Mouse (Mus musculus) hindbrain, embryonic 13.5 days (tissue): ENCODE results near the gene Rasgef1a. TPM values are rescaled to one million over a fixed set of nuclear protein-coding genes. Genes with fewer than 3 reads are reported as not detected.

Experiments used
- ATAC-seq: fragments of 200-750 bp; cut with Nextera tagmentation; 2 replicates; pipeline ENCODE4 v1.8.0; 2017; ENCODE audit warnings: moderate TSS enrichment; ENCODE audit not compliant: low FRiP score
- H3K27ac ChIP-seq: fragments of 300-500 bp; sonication (generic); 2 replicates; pipeline ENCODE4 v1.5.1; 2015; ENCODE audit warnings: inconsistent platforms, mild to moderate bottlenecking, moderate library complexity
- H3K27me3 ChIP-seq: fragments of 300-500 bp; sonication (generic); 2 replicates; pipeline ENCODE4 v1.6.1; 2015; ENCODE audit warnings: mild to moderate bottlenecking, inconsistent platforms
- H3K36me3 ChIP-seq: fragments of 300-500 bp; sonication (generic); 2 replicates; pipeline ENCODE4 v1.6.1; 2015; ENCODE audit warnings: mild to moderate bottlenecking, inconsistent platforms
- H3K4me1 ChIP-seq: fragments of 300-500 bp; sonication (generic); replicated peaks from 2 replicates; pipeline ENCODE4 v1.6.1; 2015; ENCODE audit warnings: inconsistent platforms
- H3K4me2 ChIP-seq: fragments of 300-500 bp; sonication (generic); 2 replicates; pipeline ENCODE4 v1.6.1; 2015; ENCODE audit warnings: inconsistent platforms, mild to moderate bottlenecking, moderate library complexity
- H3K4me3 ChIP-seq: fragments of 300-500 bp; sonication (generic); 2 replicates; pipeline ENCODE4 v1.5.1; 2015; ENCODE audit warnings: mild to moderate bottlenecking, inconsistent platforms
- H3K9ac ChIP-seq: fragments of 300-500 bp; sonication (generic); 2 replicates; pipeline ENCODE4 v1.6.1; 2015; ENCODE audit warnings: mild to moderate bottlenecking, inconsistent platforms
- H3K9me3 ChIP-seq: fragments of 300-500 bp; sonication (generic); 2 replicates; pipeline ENCODE4 v1.6.1; 2016; ENCODE audit warnings: inconsistent platforms
- WGBS: fragments of 180-500 bp; shearing (Covaris S2); methylation state at CpG from one replicate; pipeline ENCODE4 v1.1.7; 2015; 5-methylcytosine and 5-hydroxymethylcytosine counted together
- polyA plus RNA-seq: library from polyadenylated mRNA; unstranded; fragments of >200 nt; fragmentation: Nextera tagmentation; extraction: Ambion mirVana; gene quantifications from 2 replicates; pipeline ENCODE4 v1.2.1, GENCODE M21; 2015

Rasgef1a gene
- polyA plus RNA-seq, 1 experiment from 2014 or later, result 0.90 TPM

GRCm38 (mm10) chr6:118010256-118010655 is 982 bp upstream of the Rasgef1a start:
- Histone ChIP-seq H3K9me3 (no peaks in the 10 kb centered on the region), H3K27me3 (peaks cover 56% of the 10 kb centered on the region), H3K9ac (no peak overlapping the region), H3K27ac (no peak overlapping the region), H3K4me3 (no peak overlapping the region), H3K4me1 (peaks cover 10% of the 10 kb centered on the region), H3K4me2 (no peak overlapping the region), H3K36me3 (no peaks in the 10 kb centered on the region)
- no peak for ATAC-seq
- 61% methylated on average over 3 of the region's 3 CpGs for WGBS

GRCm38 (mm10) chr6:118011616-118012316 is 528 bp downstream of the Rasgef1a start:
- Histone ChIP-seq H3K4me2 (peak overlapping the region; percentile 79), H3K4me1 (peaks cover 23% of the 10 kb centered on the region), H3K36me3 (no peaks in the 10 kb centered on the region), H3K27me3 (peaks cover 56% of the 10 kb centered on the region), H3K9ac (peak overlapping the region; percentile 74), H3K4me3 (peak overlapping the region; percentile 59), H3K9me3 (no peaks in the 10 kb centered on the region), H3K27ac (no peak overlapping the region)
- 6% methylated on average over 36 of the region's 38 CpGs for whole genome bisulfite sequencing
- ATAC-seq, result peak; percentile 28

- no peak for ATAC-seq
- H3K36me3 ChIP-seq, result no peaks in the 10 kb centered on the region
- 80% methylated on average over 3 of the region's 3 CpGs for WGBS
- H3K27me3 ChIP-seq, result peaks cover 56% of the 10 kb centered on the region
- H3K9ac ChIP-seq, result no peak overlapping the region
- H3K27ac ChIP-seq, result no peak overlapping the region
- no peak overlapping the region for H3K4me3 ChIP-seq
- H3K4me1 ChIP-seq, result peaks cover 23% of the 10 kb centered on the region
- H3K4me2 ChIP-seq, result no peak overlapping the region
- no peaks in the 10 kb centered on the region for H3K9me3 ChIP-seq
These were observed 1.1 kb downstream of the Rasgef1a start for GRCm38 (mm10) chr6:118012317-118012700.

GRCm38 (mm10) chr6:118012987-118013866 is 2.0 kb downstream of the Rasgef1a start:
- 76% methylated on average over 11 of the region's 11 CpGs for WGBS
- no peaks in the 10 kb centered on the region for H3K36me3 ChIP-seq
- no peak for ATAC-seq
- no peak overlapping the region for H3K4me2 ChIP-seq
- H3K27me3 ChIP-seq, result peaks cover 59% of the 10 kb centered on the region
- H3K9ac ChIP-seq, result no peak overlapping the region
- H3K9me3 ChIP-seq, result no peaks in the 10 kb centered on the region
- H3K4me1 ChIP-seq, result peaks cover 23% of the 10 kb centered on the region
- H3K27ac ChIP-seq, result no peak overlapping the region
- no peak overlapping the region for H3K4me3 ChIP-seq

GRCm38 (mm10) chr6:118014881-118015280 is 3.6 kb downstream of the Rasgef1a start:
- no peaks in the 10 kb centered on the region for H3K36me3 ChIP-seq
- H3K27ac ChIP-seq, result no peak overlapping the region
- no peak overlapping the region for H3K9ac ChIP-seq
- no peak overlapping the region for H3K4me3 ChIP-seq
- no peak for ATAC-seq
- WGBS, result 72% methylated on average over 4 of the region's 4 CpGs
- H3K4me1 ChIP-seq, result peaks cover 34% of the 10 kb centered on the region
- H3K9me3 ChIP-seq, result no peaks in the 10 kb centered on the region
- peaks cover 58% of the 10 kb centered on the region for H3K27me3 ChIP-seq
- no peak overlapping the region for H3K4me2 ChIP-seq

DNA sequence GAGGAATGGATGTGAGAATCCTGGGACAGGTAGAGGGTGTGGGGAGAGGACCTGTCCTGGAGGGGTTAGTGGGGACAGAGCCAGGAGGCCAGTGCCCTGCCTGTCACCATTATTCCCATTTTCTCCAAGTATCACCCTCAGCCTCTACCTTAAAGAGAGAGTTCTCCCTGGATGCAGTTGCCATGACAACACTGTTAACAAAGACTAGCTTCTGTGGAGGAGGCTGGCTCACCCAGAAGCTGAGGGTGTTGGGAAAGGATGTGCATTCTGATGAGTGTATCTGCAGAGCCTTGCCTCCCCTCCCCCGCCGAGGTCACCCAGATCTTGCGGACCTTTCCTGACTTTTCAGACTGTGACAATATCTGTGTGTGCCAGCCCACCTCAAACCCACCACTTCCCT is 4.7 kb downstream of the Rasgef1a start:
- no peak overlapping the region for H3K4me2 ChIP-seq
- no peak overlapping the region for H3K4me3 ChIP-seq
- H3K36me3 ChIP-seq, result no peaks in the 10 kb centered on the region
- no peaks in the 10 kb centered on the region for H3K9me3 ChIP-seq
- H3K9ac ChIP-seq, result 0 out of 2 replicates have a peak overlapping the region, but pooled peaks have one; percentile 19
- 27% methylated on average over 3 of the region's 3 CpGs for WGBS
- H3K27me3 ChIP-seq, result peaks cover 48% of the 10 kb centered on the region
- peaks cover 38% of the 10 kb centered on the region for H3K4me1 ChIP-seq
- peak; percentile 59; the same call in 1 of the 2 replicates for ATAC-seq
- peak overlapping the region; percentile 60; the same call in 1 of the 2 replicates for H3K27ac ChIP-seq

DNA sequence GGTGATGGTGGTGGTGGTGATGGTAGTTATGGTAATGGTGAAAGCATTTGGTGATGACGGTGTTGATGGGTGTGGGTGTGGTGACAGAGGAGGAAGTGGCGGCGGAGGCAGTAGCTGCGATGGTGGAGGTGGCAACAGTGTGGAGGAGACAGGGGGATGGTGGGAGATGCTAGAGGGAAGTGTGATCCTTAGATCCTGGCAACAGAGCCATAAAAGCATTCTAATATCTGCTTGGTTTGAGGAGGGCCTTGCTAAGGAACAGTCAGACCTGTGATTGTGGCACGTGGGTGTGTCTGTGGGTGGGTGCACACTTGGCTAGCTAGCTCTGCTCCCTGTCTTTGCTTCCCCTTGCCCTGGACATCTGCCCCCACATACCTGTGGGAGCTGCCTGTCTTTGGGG is 7.4 kb downstream of the Rasgef1a start:
- Histone ChIP-seq H3K9ac (no peak overlapping the region), H3K27me3 (peaks cover 22% of the 10 kb centered on the region), H3K4me3 (no peak overlapping the region), H3K4me1 (peaks cover 30% of the 10 kb centered on the region), H3K27ac (0 out of 2 replicates have a peak overlapping the region, but pooled peaks have one; percentile 5), H3K4me2 (no peak overlapping the region), H3K9me3 (no peaks in the 10 kb centered on the region), H3K36me3 (no peaks in the 10 kb centered on the region)
- whole genome bisulfite sequencing, result 81% methylated on average over 5 of the region's 5 CpGs
- ATAC-seq, result no peak

DNA sequence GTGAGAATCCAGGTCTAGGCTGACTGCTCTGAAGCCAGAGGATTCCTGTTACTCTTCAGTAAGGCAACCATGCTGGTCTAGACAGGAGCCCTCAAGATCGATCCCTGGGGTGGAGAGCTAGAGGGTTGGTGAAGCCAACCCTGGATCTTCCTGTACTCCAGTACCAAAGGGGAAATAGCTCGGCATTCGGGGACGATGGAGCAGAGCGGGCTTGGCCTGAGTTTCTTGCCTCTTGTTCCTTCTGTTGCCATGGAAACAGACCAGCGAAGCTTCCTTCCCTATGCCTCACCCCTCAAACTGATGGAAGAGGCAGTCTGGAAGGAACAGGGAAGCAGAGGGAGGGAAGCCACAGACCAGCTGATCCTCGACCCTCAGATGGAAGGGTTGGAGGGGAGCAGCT is 8.3 kb downstream of the Rasgef1a start:
- H3K4me2 ChIP-seq, result peak overlapping the region; percentile 17; the same call in 1 of the 2 replicates
- H3K9me3 ChIP-seq, result no peaks in the 10 kb centered on the region
- 20% methylated on average over 7 of the region's 7 CpGs for WGBS
- peak; percentile 75 for ATAC-seq
- H3K36me3 ChIP-seq, result no peaks in the 10 kb centered on the region
- peak overlapping the region; percentile 30; the same call in 1 of the 2 replicates for H3K9ac ChIP-seq
- peaks cover 13% of the 10 kb centered on the region; the same call in 1 of the 2 replicates for H3K27me3 ChIP-seq
- peak overlapping the region; percentile 66 for H3K27ac ChIP-seq
- peaks cover 30% of the 10 kb centered on the region for H3K4me1 ChIP-seq
- no peak overlapping the region for H3K4me3 ChIP-seq

DNA sequence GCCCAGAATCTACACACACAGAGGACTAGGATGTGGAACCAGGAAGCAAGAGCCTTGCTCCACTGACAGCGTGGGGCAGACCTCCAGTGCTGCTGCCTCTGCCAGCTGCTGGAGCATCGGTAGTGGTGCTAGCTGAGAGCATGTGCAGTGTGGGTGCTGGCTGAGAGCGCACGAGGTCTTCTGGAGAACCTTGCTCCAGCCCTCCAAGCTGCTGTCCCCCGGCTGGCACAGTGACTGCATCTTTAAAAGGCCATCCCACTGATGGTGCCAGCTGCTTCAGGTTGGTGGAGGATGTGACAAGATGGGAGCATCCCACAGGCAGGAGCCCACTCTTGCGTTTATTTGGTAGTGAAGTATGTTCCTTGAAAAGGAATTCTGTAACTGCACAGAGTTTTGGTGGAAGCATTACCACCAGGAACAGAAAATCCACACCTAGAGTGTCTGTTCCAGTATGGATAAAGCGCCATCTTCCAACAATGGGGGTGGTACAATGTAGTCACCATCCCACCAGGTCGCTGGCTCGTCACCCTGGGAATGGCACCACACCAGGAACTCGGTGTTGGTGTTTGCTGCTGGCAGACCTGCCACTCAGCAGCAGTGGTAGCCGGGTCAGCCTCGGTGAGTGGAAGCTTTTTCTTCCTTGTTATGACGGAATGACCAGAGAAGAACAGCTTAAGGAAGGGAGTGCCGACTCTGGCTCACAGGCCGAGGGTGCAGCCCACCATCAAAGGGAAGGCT is 11.8 kb downstream of the Rasgef1a start:
- Histone ChIP-seq H3K27me3 (0 out of 2 replicates have a peak, but pooled peaks cover 4% of the 10 kb centered on the region), H3K4me3 (no peak overlapping the region), H3K9ac (no peak overlapping the region), H3K36me3 (no peaks in the 10 kb centered on the region), H3K4me1 (peaks cover 17% of the 10 kb centered on the region), H3K4me2 (no peak overlapping the region), H3K27ac (no peak overlapping the region), H3K9me3 (no peaks in the 10 kb centered on the region)
- no peak for ATAC-seq
- 77% methylated on average over 15 of the region's 15 CpGs for WGBS

DNA sequence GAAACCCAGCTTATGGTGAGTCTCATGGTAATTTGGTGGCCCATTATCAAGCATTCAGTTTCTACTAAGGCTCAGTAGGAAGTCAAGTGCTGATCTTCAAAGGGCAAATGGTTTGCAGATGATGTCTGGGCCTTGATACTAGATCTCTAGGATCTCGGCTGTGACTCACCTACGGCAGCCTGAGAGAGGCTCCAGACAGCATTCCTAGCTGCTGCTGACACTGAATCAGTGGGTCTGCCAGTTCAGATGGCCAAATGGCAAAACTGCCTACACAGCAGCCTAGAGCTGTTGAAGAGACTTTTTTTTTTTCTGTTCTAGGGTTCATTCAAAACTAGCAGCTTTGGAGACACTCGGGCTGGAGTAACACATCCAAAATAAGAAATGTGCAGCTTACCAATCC is 15.8 kb downstream of the Rasgef1a start:
- WGBS, result 87% methylated on average over 3 of the region's 3 CpGs
- H3K9me3 ChIP-seq, result no peaks in the 10 kb centered on the region
- ATAC-seq, result no peak

DNA sequence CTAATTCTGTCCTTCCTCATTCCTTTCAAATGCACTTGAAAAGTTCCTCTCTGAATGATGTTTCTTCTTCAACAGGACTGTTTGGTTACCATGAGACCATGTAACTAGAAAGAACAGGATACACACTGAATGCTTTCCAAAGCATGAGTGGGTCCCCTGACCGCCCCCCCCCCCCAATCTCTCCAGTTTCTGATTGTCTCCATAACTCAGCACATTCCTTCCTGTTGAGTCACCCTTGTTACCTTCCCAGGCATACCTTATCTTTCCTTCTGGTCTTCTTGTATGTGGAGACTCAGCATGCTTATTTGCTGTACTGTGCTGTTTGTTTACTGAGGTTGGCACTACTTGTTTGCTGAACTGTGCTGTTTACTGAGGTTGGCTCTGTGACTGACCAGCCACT is 20.2 kb downstream of the Rasgef1a start:
- Histone ChIP-seq H3K27me3 (no peaks in the 10 kb centered on the region), H3K36me3 (no peaks in the 10 kb centered on the region), H3K4me3 (no peak overlapping the region), H3K9me3 (no peaks in the 10 kb centered on the region), H3K4me2 (no peak overlapping the region), H3K9ac (no peak overlapping the region), H3K4me1 (no peaks in the 10 kb centered on the region), H3K27ac (no peak overlapping the region)
- 91% methylated on average over 1 of the region's 1 CpGs for WGBS
- no peak for ATAC-seq

More for the DNA sequence above, 15.8 kb downstream of the Rasgef1a start:
- Histone ChIP-seq H3K9ac (no peak overlapping the region), H3K4me1 (no peaks in the 10 kb centered on the region), H3K4me2 (no peak overlapping the region), H3K27me3 (no peaks in the 10 kb centered on the region), H3K27ac (no peak overlapping the region), H3K4me3 (no peak overlapping the region), H3K36me3 (no peaks in the 10 kb centered on the region)

GRCm38 (mm10) chr6:118035639-118036038 is 24.4 kb downstream of the Rasgef1a start:
- Histone ChIP-seq H3K27me3 (no peaks in the 10 kb centered on the region), H3K27ac (no peak overlapping the region), H3K4me3 (no peak overlapping the region), H3K4me2 (no peak overlapping the region), H3K4me1 (no peaks in the 10 kb centered on the region), H3K9ac (no peak overlapping the region), H3K9me3 (no peaks in the 10 kb centered on the region), H3K36me3 (no peaks in the 10 kb centered on the region)
- 79% methylated on average over 6 of the region's 6 CpGs for WGBS
- no peak for ATAC-seq
